Mouse (Mus musculus): Measurements from ENCODE around the gene Psmg3.

The Psmg3 gene

DNA sequence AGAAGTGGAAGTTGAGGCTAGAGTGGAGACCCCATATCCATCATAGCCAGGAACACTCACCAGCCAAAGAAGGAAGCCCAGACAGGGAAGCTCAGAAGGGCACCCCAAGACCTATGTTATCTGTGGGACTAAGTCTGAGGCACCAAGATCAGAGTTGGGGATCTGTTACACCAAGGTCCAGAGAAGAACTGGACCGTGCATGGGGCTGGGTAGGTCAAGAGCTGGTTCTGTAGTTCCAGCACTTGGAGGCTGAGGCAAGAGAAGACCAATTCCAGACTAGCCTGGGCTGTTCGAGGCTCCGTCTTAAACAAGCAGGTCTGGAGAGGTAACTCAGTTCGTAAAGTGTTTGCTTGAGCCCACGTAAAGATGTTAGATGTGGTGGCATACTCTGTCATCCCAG is 32.5 kb downstream of the Psmg3 start:
- DNase-seq (ENCODE audit: low spot score in 2 of 2): no peak

DNA sequence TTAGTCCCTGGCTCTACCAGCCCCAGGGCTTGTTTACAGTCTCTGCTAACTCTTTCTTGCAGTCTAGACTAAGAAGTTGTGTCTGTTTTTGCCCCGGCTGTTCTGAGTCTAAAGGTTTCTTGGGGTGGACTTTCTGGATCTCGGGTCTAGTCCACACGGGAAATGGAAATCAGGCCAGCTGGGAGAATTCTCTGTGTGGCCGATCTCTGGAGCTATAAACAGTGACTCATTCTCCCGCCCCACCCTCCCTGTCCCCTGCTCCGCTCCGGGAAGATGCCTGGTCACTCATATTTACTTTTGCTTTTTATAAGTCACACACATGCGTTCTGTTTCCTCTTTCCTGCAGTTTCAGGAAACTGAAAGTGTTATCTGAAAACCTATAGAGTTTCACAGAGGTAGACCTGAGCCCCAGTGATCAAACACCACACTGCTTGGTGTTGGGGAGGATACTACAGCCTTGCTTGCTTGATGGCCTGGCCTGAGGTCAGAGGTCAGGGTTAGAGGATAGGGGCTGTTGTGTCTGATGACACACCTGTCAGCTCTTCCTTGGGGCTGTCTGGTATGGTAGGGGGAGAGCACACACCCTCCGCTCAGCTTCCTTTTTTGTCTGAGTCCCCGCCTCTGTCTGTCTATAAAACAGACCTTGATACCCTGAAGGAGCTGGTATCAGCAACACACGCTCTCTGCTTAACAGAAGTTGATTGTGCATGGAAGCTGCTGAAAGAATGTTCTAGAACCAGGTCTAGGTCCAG is 33.2 kb downstream of the Psmg3 start:
- DNase-seq (ENCODE audit: low spot score in 2 of 2): peak in 1 of 2 experiments; percentile 54

DNA sequence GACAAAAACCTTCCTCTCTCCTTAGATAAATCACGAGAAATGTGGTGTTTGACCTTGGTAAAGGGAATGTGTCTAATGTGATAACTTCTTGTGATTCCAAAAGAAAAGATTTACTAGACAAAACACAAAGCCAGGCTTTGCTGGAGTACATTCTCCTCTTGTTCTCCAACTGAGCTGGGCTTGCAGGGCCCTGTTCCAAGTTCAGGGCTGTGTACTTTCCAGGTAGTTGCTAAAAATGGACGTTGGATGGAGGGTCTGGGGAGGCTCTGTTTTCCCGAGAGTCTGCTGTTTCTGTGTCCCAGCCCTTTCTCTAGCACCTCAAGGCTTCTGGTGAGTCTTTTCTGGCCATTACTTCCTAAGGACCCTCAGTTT is 33.7 kb downstream of the Psmg3 start:
- DNase-seq (ENCODE audit: low spot score in 2 of 2): no peak

DNA sequence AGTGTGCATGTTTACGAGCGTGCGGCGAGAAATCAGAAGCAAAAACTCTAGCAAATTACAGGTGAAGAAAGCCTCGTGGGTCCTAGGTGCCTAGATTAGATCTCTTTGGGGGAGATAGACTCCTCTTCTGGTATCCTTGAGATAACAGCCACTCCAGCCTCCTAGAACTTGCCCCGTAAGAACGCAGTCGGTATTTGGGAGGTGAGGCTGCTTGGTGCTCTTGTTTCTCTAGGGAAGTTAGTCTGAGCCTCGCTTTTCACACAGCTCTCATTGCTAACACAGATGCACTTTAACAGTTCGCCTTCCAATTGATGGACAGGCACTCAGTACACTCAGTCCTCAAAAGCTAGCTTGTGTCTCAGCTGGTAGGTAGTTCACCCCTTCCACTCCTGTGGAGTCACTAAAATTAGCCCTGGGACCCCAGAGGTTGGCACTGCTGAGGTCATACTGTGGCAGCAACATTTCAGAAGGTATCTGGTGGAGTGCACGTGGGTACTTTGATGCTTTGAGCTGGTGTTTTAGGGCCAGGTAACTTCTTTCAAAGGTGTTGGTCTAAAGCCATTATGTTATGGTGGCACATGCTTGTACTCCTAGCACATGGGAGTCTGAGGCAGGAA is 34.4 kb downstream of the Psmg3 start:
- DNase-seq (ENCODE audit: low spot score in 2 of 2): no peak

DNA sequence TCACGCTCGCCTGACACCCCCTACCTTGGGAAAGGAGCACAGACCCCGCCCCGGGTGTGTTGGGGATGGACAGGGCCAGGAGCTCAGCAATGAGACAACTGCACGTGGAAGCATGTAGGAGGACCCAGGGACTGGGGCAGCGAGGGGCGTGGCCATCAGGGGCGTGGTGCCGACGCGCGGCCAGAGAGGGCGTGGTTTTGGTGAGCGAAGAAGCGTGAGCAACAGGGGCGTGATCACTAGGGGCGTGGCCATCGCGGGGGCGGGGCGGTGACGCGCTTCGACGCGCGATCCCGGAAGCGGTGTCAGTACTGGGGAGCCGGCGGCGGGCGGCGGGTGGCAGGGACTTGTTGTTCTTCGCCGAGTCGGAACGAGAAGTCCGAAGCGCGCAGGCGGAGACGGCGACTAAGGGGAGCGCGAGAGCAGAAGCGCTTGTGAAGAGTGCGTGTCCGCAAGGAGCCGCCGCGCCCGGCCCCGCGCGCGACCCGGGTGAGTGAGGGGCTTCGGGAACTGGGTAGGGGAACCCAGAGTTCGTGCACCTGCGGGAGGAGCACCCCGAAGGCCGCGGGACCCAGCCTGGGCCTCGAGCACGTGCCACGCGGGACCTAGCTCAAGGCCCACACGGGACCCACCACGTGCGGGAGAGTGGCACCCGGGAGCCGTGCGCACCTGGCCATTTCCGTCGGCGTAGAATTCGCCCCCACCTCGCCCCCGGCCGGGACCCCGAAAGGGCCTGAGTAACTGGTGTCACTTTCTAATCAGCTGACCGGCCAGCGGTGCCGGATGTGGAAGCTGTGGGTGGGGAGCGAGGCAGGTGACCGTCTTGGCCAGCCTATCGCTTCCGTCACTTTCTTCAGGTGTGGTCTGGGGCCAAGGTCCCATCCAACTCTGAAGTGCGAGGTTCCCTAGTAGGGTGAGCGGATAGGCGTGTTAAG is 35.2 kb downstream of the Psmg3 start, which contains the start of gene Mafk:
Gene Mafk (plus strand): TSS at position 287 of the 932 bp plus-strand sequence.
- peak; percentile 97 to 98 for DNase-seq (ENCODE audit: low spot score in 2 of 2)

DNA sequence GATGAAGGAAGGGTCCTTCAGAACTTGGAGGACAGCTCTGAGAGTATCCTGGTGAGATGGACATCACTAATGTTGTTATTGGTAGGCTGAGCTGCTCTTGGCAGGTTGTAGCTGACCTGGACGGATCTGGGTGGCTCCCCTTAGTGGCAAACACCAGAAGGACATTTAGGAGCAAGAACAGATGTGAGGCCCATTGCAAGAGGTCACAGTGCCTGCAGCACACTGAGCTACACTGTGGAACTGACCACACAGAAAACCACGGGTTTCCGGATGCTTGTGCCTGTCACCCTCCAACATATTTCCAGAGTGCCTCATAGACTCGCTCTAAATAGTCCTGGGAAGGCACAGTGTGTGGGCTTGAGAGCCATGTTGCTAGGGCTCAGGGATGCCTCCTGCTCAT is 37.2 kb downstream of the Psmg3 start:
- DNase-seq (ENCODE audit: low spot score in 2 of 2): no peak

DNA sequence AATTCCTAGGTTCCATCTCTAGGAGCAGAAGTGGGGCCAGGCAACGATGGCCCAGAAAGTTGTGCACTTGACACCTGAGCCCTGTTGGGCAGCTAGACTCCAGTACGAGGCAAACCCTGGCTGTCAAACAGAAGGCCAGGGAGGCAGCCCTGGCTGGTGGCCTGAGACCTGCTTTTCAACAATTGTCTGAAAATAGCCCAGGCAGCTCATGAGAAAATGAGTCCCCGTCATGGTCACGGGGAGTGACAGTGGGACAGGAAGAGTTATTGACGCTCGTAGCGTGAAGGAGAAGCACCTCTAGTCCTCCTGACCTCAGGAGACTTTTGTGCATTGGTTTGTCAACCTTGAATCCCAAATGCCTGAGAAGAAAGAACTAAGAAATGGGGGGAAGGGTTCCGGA is 45.3 kb downstream of the Psmg3 start:
- no peak for DNase-seq (ENCODE audit: low spot score in 2 of 2)

DNA sequence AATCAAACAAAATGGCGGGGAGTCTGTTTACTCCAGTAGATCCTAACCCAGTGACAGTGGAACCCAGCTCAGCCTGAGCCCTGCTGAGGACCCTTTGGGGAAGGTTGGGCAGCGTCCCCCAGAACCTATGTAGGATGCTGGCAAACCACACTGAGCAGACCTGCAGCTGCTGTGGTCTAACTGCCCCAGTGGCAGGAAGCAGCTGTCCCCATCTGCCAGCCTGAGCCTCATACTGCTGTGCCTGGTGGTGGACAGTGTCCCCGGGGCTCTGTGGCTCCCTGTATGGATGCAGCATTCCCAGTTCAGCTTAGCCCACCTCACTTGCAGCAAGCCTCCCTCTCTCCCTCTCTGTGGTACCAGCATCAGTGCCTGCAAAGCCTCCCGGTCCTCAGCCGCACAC is 49.7 kb downstream of the Psmg3 start:
- no peak for DNase-seq (ENCODE audit: low spot score in 2 of 2)

DNA sequence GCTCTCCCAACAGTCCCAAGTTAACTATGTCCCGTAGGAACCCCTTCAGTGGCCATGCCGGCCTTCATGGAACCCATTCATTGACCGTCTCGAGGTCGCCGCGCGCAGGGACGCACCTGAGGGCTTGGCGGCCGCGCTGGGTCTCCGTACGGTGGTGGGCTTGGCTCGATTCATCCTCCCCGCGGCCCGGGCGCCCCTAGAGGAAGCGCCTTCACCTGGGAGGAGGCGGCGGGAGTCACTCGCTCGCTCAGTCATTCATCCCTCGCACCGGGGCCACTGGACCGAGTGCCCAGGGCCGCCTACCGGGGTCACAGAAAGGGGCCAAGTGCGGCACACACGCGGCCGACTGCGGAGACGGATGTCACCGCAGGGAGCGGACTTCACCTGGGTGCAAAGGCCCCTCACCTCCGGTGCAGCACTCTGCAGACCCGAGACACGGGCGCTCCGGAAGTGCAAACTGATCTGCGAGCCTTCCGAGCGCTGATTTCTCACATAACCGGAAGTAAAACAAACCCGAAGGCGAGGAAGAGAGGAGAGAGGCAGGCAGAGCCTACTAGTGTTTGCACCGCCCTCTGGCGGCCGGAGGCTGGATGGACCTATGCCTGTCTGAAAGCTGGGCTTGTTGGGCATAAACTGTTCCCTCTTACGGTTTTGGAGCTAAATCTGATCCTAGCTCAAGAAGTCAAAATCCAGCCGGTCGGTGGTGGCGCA is 51.3 kb downstream of the Psmg3 start, which contains the start of gene Ints1:
Gene Ints1 (minus strand): TSS at position 459 of the 711 bp plus-strand sequence.
- DNase-seq (ENCODE audit: low spot score in 2 of 2): peak; percentile 89 to 91

Measured in urinary bladder, adult 18-20 months (tissue).